Mouse (Mus musculus) cortical plate, adult 2 months (tissue): ENCODE measurements at regions not wholly inside any gene's neighbourhood (a gene's known extent, or its start where the extent isn't known, plus 50 kb on each side); places are given as distances from the start of the nearest gene placed in this dataset.

Experiments
- CTCF ChIP-seq: fragments of 200-500 bp; IDR thresholded peaks from 2 replicates; pipeline ENCODE4 v1.5.1; 2011; ENCODE audit warnings: mild to moderate bottlenecking, control low read depth, low read length; ENCODE audit not compliant: insufficient read depth; ENCODE audit errors: extremely low read depth
- POLR2A ChIP-seq: fragments of 200-500 bp; IDR thresholded peaks from 2 replicates; pipeline ENCODE4 v1.6.1; 2011; ENCODE audit warnings: mild to moderate bottlenecking, low read length, control low read depth; ENCODE audit not compliant: insufficient read depth; ENCODE audit errors: extremely low read depth

DNA sequence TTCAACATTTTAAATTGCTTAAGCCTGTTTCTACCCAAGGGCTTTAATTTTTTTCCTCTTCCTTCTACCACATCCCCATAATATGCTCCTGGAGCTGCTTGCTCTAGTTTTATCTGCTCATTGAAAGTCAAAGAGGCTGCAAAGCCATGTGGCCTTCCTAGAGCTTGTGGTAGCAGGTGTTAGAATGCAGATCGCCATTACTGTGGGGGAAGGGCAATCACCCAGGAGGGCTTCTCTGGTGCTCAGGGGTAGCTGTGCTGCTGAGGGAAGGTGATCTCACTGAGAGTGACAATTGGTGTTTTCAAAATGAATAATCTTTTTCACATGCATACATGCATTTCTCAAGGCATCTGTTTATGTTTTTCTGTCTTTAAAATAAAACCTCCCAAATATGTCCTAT lies 309.8 kb upstream of the Ube2e3 start:
- TF ChIP-seq CTCF, result no peak
- no peak for TF ChIP-seq POLR2A
